Mouse (Mus musculus) lung, adult 18-20 months (tissue): ENCODE measurements at regions not wholly inside any gene's neighbourhood (a gene's known extent, or its start where the extent isn't known, plus 50 kb on each side); places are given as distances from the start of the nearest gene placed in this dataset.
"Not testable (repeated sequence)": the region's sequence is repeated elsewhere in the genome, so short reads cannot be mapped to it uniquely, and the experiment has no call there.

Experiments
- DNase-seq, 2 experiments: peaks; one replicate each; pipeline ENCODE4 v3.0.0; 2022; ENCODE audit warnings: mixed read lengths in 2 of 2

- DNase-seq = no peak
These were observed 256.3 kb upstream of the Sdr16c6 start for GRCm38 (mm10) chr4:4333472-4334123.

DNA sequence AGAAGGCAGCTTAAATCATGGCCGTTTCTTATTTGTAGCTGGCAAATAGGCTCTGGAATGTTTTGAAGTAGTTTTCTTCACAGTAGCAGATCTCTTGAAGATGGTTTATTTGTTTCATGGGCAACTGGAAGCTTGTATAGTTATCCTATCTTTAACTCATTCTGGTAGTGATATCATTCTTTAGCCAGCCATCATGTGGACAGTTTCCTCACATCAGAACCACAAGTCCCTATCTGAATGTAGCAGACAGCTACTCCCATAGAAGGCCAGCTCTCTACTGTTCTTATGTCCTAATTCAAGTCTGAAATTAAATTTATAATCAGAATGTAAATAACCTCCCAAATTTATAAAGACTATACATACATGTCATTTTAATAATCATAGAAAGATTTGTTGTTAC, 253.8 kb upstream of the Sdr16c6 start:
- no peak for DNase-seq

- DNase-seq = no peak
These were observed 238.5 kb upstream of the Sdr16c6 start for GRCm38 (mm10) chr4:4315651-4316411.

DNA sequence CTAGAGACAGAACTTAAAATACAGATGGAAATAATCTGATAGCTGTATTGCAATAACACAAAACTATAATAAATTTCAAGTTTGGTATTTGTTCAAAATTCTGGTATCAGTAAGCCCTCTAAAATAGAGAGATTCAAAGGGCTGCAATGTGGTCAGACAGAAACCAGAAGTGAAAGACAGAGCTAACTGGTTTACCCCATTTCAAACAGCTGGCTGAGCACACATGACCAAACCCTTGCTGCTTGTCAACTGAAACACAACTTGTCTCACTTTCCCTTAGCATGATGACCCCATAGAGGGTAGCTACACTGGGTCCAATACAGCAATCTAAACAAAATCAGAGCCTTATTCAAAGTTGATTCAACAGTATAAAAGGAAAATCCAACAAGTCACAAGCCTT, 234.2 kb upstream of the Sdr16c6 start:
- DNase-seq = no peak

DNA sequence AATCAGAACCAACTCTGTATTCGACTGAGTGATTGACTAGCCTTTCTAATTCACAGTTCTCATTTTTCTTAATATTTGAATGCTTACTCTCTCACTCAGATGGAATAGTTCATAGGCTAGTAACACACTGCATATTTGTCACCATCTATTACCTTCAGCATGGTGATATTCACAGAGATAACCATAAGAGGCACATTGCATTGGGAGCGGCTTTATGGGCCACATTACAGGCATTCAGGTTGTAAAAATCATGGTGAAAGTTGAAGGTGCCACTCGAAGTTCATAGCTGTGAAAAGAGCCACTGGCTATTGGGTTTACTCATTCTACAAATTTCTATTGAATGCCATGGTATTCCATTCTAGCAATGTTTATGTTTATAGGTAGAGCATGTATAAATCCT, 229.6 kb upstream of the Sdr16c6 start:
- no peak for DNase-seq

- no peak for DNase-seq
These were observed 228.5 kb upstream of the Sdr16c6 start for GRCm38 (mm10) chr4:4305740-4306249.

- peak in 1 of 2 experiments; percentile 1 for DNase-seq
These were observed 227.3 kb upstream of the Sdr16c6 start for GRCm38 (mm10) chr4:4304666-4305065.

- no peak for DNase-seq
These were observed 223.0 kb upstream of the Sdr16c6 start for GRCm38 (mm10) chr4:4300189-4300879.

- DNase-seq = peak in 1 of 2 experiments; percentile 3
These were observed 222.3 kb upstream of the Sdr16c6 start for GRCm38 (mm10) chr4:4299631-4300030.

DNA sequence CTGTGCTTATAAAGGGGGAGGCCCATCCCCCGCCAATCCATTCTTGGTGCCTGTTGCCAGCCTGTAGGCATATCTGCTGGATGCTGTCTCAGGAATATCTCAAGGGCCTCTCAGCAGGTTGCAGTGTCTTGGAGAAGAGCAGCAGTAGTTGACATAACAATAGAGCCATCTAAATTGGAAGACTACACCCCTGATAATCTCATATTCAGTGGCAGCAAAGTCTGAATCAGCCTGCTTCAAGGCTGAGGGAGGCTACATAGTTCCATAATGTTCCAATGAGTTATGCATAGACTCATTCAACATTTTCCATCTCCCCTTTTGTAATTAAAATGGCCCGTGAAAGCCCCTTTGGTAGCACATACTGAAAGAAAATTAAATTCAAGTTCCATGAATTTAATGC, 172.3 kb upstream of the Sdr16c6 start:
- DNase-seq = no peak

- DNase-seq = no peak
These were observed 170.3 kb upstream of the Sdr16c6 start for GRCm38 (mm10) chr4:4247669-4248068.

- not testable (repeated sequence) for DNase-seq
These were observed 165.1 kb upstream of the Sdr16c6 start for GRCm38 (mm10) chr4:4242306-4242980.

DNA sequence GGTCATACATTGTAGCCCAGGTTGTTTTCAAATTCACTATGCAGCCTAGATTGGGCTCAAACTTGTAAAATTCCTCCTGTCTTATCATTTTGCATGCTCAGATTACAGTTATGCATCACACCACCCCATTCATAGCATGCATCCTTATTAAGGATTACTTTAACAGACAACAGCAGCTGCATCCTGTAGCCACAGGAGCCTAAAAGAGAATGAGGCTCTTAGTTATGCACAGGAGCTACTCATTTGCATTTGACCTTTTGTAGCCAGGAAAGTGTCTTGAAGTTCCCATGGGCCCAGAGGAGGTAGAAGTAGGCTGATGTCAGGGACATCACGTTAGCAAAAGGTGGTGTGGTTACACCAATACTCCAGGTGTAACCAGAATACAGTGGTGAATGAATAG, 148.9 kb upstream of the Sdr16c6 start:
- DNase-seq = no peak

DNA sequence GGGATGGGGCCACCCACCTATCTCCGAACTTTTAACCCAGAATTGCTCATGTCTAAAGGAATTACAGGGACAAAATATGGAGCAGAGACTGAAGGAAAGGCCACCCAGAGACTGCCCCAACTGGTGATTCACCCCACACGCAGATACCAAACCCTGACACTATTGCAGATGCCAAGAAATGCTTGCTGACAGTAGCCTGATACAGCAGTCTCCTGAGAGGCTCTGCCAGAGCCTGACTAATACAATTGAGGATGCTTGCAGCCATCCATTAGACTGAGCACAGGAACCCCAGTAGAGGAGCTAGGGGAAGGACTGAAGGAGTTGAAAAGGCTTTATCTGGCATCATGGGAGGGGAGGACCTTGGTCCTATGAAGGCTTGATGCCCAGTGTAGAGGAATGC, 142.4 kb upstream of the Sdr16c6 start:
- DNase-seq = no peak

DNA sequence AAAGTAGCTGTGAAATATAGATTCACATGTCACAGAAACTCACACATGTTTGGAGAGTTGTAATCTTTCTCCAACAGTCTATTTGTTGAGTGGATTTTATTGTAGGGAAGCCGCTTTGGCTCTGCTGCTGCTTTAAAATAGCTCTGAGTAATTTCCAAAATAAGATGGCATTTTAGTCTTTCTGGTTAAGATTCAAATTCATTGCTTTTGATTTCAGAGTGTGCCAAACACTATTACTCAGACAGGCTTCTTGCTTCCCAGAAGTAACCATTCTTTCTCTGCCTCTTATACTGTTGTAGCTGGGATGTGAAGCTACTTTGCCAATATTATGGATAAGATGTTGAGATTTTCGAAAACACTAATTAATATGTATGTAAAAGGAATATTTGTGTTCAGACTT, 134.6 kb upstream of the Sdr16c6 start:
- DNase-seq = no peak

DNA sequence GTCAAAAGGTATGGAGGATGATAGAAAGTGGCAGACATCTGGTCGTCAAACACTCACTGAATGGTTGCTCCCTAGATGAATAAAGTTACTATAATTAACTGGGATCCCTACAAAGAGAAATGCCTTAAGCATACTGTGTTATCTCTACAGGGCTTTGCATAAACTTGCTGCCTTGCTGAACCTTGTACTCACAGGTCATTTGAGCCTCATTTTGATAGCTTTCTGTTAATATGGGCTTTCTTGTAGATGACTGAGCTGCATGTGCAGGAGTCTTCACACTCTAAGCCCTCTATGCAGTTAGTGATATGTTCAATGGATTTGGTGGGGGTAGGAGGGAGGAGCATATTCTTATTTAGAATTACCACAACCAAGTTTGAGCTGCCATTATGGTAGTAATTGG, 127.8 kb upstream of the Sdr16c6 start:
- no peak for DNase-seq

DNA sequence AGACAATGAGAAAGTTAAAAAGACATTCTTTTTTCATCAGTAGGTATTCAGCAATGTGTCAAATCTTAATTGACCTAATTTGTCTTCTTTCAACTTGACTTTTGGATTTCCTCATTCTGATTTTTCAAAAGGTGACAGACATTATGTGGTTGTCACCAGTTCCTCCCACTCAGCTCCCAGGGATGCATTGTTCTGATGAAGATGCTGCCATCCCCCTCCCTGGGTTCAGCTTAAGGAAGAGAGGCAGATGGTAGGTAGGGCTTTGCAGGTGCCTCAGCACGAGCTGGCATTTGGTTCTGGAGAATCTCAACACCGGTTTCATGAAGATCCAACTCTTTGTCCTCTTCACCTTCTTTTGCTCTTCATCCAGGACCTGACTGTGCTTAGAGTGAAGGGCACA, 122.0 kb upstream of the Sdr16c6 start:
- no peak for DNase-seq

- peak; percentile 9 to 20 for DNase-seq
These were observed 118.5 kb upstream of the Sdr16c6 start for GRCm38 (mm10) chr4:4195834-4196233.

DNA sequence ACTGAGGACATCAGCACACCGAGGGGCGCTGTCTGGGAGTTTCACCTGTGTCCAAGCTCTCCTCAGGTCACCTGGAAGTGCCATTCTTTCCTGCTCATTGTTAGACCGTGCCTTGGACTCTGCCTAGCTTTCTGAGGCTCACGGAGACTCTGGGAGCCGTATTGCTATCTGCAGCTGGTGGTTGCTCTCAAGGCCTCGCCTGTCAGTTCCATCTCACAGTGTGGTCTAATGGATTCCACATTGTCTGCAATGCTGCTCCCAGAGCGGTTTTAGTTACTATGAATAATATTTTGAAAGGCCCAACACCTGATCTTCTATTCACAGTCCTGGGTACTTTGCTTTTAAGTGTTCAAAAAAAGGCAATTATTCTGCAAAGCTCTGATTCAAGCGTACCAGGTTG, 117.9 kb upstream of the Sdr16c6 start:
- no peak for DNase-seq
